Mouse (Mus musculus) lung, postnatal 14 days (tissue): ENCODE data around the gene Slc7a4.

Experiments used
- DNase-seq: peaks from one replicate; pipeline ENCODE4 v3.0.0; 2021

The Slc7a4 gene

DNA sequence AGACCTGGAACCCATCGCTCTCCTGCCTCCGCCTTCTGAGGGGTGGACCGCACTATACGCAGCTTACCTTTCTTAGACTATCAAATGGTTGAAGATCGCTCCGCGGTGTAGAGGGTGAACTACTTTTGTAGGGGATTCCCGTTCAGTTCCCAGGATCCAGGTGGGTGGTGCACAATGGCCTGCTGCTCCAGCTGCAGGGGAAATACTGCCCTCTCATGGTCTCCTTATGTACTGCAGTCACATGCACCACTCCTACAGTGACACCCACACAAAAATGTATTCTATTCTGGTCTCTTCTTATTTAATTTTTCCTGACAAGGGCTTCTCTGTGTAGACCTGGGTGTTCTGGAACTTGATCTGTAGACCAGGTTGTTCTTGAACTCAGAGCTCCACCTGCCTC lies at the start of gene Slc7a4:
Gene Slc7a4 (minus strand): TSS at position 151 of the 400 bp plus-strand sequence.
- DNase-seq: peak; percentile 37

GRCm38 (mm10) chr16:17632580-17632979 lies 49.6 kb upstream of the Slc7a4 start:
- DNase-seq: no peak

GRCm38 (mm10) chr16:17626269-17626555 lies 43.2 kb upstream of the Slc7a4 start:
- no peak for DNase-seq

DNA sequence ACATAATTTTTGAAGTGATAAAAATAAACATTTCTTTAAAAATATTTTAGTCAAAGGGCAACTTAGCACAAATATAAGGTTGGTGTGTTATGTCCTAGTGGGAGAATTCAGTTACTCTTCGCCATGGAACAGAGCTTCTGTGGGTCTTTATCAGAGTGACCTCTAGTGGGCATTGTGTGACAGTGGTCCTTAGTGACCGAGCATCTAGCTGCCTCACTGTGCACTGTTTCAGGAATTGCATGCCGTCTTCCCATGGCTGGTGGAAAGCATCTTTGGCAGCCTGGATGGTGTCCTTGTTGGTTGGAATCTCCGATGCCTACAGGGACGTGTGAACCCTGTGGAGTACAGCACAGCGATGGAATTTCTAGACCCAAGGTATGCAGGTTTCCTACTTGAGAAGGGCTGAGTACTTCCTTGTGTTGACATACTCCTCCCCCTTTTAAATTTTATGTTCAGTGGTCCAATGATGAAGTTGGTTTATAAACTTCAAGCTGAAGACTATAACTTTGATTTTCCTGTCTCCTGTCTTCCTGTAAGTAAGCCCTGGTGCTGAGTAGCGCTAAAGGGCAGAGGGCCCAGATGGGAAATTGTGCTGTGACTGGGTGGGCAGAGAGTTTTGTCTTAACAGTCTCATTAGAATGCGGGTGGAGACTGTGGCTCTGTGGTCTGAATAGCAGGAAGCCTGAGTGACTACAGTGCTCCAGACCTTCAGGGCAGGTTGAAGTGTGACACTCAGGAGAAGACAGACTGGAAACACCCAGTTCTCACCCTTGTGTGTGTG lies 42.7 kb upstream of the Slc7a4 start:
- DNase-seq: no peak

- no peak for DNase-seq
Measured at GRCm38 (mm10) chr16:17621936-17622335, 38.9 kb upstream of the Slc7a4 start.

- DNase-seq: peak; percentile 94
Measured at GRCm38 (mm10) chr16:17619198-17620105, 36.4 kb upstream of the Slc7a4 start, which contains the start of gene Smpd4. TSS of gene Smpd4 (plus strand) at chr16:17619354.

DNA sequence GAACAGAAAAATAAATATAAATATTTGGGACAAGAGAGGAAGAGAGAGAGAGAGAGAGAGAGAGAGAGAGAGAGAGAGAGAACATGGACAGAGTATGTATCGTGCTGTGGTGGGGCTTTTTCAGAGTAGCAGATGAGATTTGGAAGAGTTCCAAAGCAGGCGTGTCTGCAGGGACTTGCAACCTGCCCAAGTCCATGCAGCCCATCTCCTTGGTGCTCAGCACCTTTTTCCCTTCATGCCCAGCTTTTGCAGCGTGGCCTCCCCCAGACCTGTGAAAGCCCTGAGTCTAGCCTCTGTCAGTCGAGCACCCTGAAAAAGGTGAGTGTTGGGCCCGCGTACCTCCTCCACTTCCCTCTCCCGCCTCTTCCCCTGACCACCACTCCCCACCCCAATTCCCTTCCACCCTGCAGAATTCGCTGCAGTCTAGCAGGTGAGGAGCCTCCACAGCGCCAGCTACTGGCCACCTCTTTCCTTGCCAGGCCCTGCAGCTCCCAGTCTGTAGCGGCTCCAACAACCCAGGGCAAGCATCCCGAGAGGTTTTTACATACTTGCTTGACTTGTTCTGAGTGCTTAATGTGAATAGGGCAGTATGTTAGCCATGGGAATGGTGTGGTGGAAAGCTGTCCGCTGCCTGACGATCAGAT lies 35.0 kb upstream of the Slc7a4 start:
- peak; percentile 48 for DNase-seq

GRCm38 (mm10) chr16:17616212-17616611 lies 33.2 kb upstream of the Slc7a4 start:
- no peak for DNase-seq

DNA sequence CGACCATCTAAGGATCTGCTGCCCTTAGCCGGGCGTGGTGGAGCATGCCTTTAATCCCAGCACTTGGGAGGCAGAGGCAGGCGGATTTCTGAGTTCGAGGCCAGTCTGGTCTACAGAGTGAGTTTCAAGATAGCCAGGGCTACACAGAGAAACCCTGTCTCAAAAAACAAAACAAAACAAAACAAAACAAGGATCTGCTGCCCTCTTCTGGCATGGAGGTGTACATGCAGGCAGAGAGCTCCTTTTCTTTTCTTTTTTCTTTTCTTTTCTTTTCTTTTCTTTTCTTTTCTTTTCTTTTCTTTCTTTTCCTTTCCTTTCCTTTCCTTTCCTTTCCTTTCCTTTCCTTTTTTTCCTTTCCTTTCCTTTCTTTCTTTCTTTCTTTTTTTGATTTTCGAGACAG lies 31.7 kb upstream of the Slc7a4 start:
- peak; percentile 7 for DNase-seq

- DNase-seq: no peak
Measured at GRCm38 (mm10) chr16:17611383-17611782, 28.4 kb upstream of the Slc7a4 start.

DNA sequence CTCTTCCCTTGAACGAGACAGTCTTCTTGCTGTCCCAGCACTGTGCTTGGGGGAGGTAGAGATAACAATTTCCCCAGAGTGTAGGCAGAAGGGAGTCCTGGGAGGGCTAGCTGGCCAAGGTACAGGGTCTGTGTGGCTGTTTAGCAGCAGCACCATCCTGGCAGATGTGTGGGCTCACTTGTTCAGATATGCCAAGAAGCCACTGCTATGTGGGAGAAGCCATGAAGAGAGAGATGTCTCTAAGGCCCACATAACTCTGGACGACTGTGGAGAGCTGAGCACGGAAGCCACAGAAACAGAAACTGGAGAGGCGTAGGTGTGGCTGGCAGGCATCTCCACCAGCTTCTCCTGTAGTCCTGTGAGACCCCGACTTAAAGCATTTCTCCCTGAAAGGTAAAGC lies 22.7 kb upstream of the Slc7a4 start:
- no peak for DNase-seq

- DNase-seq: no peak
Measured at GRCm38 (mm10) chr16:17604941-17605340, 21.9 kb upstream of the Slc7a4 start.

GRCm38 (mm10) chr16:17600944-17601562 lies 18.0 kb upstream of the Slc7a4 start:
- DNase-seq: no peak

GRCm38 (mm10) chr16:17590731-17591130 lies 7.7 kb upstream of the Slc7a4 start:
- DNase-seq: no peak

DNA sequence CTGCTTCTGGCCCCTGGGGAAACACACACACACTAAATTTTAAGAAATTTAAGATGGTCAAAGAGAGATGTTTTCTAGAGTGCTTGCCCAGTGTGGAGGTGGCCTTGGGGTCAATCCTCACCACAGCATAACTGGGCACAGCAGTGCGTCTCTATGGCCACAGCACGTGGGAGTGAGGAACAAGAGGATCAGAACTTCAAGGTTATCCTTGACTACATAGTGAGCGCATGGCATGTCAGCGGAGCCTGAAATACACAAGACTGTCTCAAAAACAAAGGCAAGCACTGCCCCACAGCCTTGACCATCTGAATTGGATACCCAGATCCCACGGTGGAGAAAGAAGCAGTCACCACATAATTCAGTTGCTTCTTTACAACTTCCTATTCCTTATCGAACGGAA lies 1.5 kb upstream of the Slc7a4 start:
- no peak for DNase-seq

DNA sequence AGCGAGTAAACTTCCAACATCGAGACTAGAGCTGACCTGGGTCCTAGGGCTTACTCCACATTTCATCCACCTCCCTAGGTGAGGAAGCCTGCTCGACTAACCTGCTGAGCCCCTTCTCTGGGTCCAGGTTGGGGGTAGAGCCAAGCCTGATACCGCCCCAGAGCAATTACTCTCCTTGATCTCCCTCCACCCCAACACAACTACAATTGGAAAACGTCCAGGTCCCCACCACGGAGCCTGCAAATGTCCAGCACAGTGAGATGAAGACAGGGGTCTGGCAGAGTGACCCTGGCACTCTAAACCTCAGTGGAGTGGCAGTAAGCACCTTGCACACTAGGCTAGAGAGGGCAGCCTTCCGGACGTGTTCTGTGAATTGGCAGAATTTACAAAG lies 6.2 kb downstream of the Slc7a4 start:
- DNase-seq: no peak

DNA sequence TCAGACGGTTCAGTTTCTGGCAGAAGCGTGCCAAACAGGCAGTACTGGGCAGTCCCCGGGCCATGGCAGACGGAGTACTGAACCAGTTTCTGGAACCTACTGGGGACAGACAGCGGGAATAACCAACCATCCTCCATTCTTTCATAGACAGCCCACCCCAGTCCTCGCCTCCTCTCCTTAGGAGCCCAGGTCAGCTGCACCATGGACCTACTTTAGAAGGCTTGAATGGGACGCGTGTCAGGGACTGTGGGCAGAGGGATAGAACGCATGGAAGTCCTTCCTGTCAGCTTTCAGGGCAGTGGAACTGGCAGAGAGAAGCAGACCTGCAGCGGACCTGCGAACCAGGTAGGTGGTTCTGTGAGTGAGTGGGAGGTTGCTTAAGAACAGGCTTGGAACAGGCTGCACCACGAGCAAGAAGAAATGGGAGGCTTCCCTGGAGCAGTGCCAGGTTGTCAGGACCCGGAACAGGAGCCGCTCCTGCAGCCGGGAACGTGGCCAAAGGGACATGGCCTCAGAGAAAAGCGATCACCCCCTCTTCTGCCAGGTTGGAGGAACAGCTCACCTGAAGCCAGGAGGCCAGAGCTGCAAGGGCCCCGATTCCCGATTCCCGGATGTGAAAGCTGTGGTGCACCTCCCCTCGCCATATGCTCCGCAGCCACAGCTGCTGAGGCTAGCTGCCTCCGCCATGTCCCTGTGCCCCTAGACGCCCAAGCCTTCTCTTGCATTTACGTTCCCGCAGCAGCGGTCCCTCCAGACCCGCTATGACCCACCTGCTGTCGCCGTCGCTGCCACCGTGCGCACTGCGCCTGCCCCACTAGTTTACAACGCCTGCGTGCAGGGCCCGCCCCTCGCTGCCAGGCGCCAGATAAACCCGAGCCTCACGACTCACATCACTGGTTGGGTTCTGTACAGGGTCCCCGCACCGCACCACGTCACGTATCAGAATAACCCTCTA lies 6.9 kb downstream of the Slc7a4 start:
- peak; percentile 75 for DNase-seq

- no peak for DNase-seq
Measured at GRCm38 (mm10) chr16:17566186-17566585, 16.8 kb downstream of the Slc7a4 start.

DNA sequence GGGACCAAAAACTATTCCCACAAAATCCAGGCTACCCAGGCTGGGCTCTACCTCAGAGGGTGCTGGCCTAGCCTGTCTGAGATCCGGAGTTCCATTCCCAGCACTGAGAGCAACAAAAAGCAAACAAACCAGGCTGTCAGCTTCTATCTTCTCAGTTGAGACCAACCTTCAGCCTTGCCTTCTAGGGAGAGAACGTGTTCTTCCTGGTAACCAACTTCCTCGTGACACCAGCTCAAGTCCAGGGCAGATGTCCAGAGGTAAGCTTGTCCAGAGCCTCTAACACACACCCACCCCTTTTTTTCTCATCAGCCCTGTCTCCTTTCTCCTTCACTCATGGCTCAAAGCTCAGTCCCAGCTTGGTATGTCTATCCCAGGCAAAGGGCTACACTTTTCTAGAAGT lies 18.2 kb downstream of the Slc7a4 start:
- DNase-seq: no peak

DNA sequence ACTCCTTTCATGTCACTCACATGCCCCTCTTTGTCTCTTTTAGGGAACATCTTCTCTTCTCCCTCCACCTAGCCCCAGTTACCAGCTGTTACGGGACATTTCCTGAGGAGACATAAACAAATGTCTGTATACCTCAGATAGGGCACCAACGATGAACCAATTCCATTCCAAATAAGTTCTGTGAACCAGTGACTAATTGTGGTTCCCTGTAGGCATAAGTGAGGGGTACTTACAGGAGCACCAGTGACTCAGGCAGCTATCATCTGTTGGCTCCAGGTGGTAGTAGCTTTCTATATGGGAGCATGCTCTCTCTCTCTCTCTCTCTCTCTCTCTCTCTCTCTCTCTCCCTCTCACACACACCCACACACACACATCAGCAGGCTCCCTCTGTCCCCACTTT lies 18.8 kb downstream of the Slc7a4 start:
- DNase-seq: no peak

DNA sequence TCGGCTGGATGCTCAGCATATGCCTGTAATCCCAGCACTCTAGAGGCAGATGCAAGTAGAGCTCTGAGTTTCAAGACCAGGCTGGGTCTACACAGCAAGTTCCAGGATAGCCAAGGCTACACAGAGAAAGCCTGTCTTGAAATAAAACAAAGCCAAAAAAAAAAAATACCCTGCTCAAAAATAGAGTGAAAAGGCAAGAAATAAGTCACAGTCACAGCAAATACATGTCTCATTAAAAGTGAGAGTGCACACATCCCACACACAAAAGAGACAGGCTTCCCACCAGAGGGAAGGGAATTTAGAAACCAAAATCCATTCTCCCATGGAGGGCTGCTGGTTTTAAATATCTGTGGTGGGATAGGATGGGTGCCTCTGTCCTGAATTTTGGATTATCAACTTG lies 19.4 kb downstream of the Slc7a4 start:
- DNase-seq: no peak

GRCm38 (mm10) chr16:17561751-17562208 lies 21.2 kb downstream of the Slc7a4 start, which contains the start of gene P2rx6:
TSS of gene P2rx6 (plus strand) at chr16:17561885.
- peak; percentile 40 for DNase-seq
